Mouse (Mus musculus) stomach, embryonic 14.5 days (tissue): Measurements from ENCODE around the gene Ctrb1. TPM values are rescaled to one million over a fixed set of nuclear protein-coding genes. Genes with fewer than 3 reads are reported as not detected.
A peak's percentile ranks its signal among the peaks of the same experiment; 100 is the strongest.

Experiments used
- ATAC-seq: fragments of 200-750 bp; cut with Nextera tagmentation; 2 replicates; pipeline ENCODE4 v1.8.0; 2017; ENCODE audit warnings: low read depth, moderate TSS enrichment; ENCODE audit not compliant: insufficient number of reproducible peaks, insufficient read depth, low FRiP score
- H3K27ac ChIP-seq: fragments of 300-500 bp; sonication (generic); 2 replicates; pipeline ENCODE4 v1.5.1; 2014; ENCODE audit warnings: mild to moderate bottlenecking, low read length, moderate library complexity, mixed read lengths
- H3K27me3 ChIP-seq: fragments of 300-500 bp; sonication (generic); 2 replicates; pipeline ENCODE4 v1.6.1; 2014; ENCODE audit warnings: low read length, control low read depth, mixed read lengths; ENCODE audit not compliant: control insufficient read depth, insufficient read depth
- H3K36me3 ChIP-seq: fragments of 300-500 bp; sonication (generic); 2 replicates; pipeline ENCODE4 v1.6.1; 2014; ENCODE audit warnings: mild to moderate bottlenecking, control low read depth, low read length, moderate library complexity, mixed read lengths; ENCODE audit not compliant: control insufficient read depth, insufficient read depth
- H3K4me1 ChIP-seq: fragments of 300-500 bp; sonication (generic); 2 replicates; pipeline ENCODE4 v1.6.1; 2014; ENCODE audit warnings: low read length, control low read depth, mixed read lengths; ENCODE audit not compliant: control insufficient read depth, insufficient read depth
- H3K4me2 ChIP-seq: fragments of 300-500 bp; sonication (generic); replicated peaks from 2 replicates; pipeline ENCODE4 v1.6.1; 2014; ENCODE audit warnings: low read depth, low read length, control low read depth
- H3K4me3 ChIP-seq: fragments of 300-500 bp; sonication (generic); 2 replicates; pipeline ENCODE4 v1.5.1; 2014; ENCODE audit warnings: low read depth, low read length, control low read depth
- H3K9ac ChIP-seq: fragments of 300-500 bp; sonication (generic); replicated peaks from 2 replicates; pipeline ENCODE4 v1.6.1; 2014; ENCODE audit warnings: low read depth, mild to moderate bottlenecking, control low read depth, low read length, moderate library complexity, mixed read lengths
- H3K9me3 ChIP-seq: fragments of 300-500 bp; sonication (generic); 2 replicates; pipeline ENCODE4 v1.6.1; 2016; ENCODE audit warnings: low read depth, low read length, control low read depth; ENCODE audit not compliant: control insufficient read depth
- WGBS: fragments of 180-500 bp; shearing (Covaris S2); extraction: QIAGEN DNeasy Blood & Tissue Kit; methylation state at CpG from one replicate; pipeline ENCODE4 v1.1.7; 2014; 5-methylcytosine and 5-hydroxymethylcytosine counted together
- polyA plus RNA-seq: library from polyadenylated mRNA; unstranded; fragments of >200 nt; fragmentation: Nextera tagmentation; extraction: Ambion mirVana; gene quantifications from 2 replicates; pipeline ENCODE4 v1.2.1, GENCODE M21; 2014

Gene Ctrb1
- polyA plus RNA-seq, 1 experiment from 2014 or later = not detected

DNA sequence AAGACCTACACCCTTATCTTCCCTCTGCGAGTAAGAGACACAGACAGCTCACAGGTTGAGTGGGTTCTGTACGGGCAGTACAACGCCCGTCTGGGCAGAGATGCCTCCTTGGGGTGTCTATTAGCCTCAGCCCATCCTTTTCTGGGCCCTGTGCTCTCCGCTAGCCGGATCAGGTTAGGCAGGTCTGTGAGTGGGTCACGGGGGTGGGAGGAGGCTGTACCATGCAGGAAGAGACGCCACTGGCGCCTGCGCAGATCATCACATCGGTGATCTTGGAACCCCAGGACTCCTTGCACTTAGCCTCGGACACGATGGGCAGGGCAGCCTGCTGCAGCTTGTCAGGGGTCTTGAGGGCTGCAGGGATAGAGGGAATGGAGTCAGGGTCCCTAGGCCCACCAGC lies 3.9 kb downstream of the Ctrb1 start:
- Histone ChIP-seq H3K27ac (no peak overlapping the region), H3K4me3 (no peak overlapping the region), H3K9ac (no peak overlapping the region), H3K4me2 (no peak overlapping the region), H3K27me3 (no peaks in the 10 kb centered on the region), H3K36me3 (no peaks in the 10 kb centered on the region), H3K4me1 (no peaks in the 10 kb centered on the region), H3K9me3 (no peaks in the 10 kb centered on the region)
- 78% methylated on average over 13 of the region's 13 CpGs for WGBS
- ATAC-seq = no peak

DNA sequence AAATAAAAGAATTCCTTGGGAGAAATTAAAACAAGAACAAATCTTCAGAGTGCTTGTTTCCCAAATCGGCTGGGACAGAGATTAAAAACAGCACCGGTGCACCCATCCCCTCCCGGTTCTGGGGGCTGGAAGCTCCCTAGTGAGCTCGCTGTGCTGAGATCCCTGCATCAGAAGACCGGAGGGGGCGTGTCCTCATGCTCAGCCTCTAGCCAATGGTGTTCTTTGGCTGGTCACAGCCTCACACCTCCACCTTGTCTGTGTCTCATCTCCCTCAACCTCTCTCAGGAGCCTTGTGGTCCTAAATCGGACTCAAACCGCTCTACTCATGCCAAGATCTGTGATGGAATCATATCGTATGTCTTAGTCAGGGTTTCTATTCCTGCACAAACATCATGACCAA lies 8.3 kb downstream of the Ctrb1 start:
- Histone ChIP-seq H3K4me2 (no peak overlapping the region), H3K36me3 (no peaks in the 10 kb centered on the region), H3K27me3 (no peaks in the 10 kb centered on the region), H3K27ac (no peak overlapping the region), H3K4me1 (no peaks in the 10 kb centered on the region), H3K9me3 (no peaks in the 10 kb centered on the region), H3K4me3 (no peak overlapping the region), H3K9ac (no peak overlapping the region)
- WGBS = 26% methylated on average over 9 of the region's 9 CpGs
- ATAC-seq = no peak

DNA sequence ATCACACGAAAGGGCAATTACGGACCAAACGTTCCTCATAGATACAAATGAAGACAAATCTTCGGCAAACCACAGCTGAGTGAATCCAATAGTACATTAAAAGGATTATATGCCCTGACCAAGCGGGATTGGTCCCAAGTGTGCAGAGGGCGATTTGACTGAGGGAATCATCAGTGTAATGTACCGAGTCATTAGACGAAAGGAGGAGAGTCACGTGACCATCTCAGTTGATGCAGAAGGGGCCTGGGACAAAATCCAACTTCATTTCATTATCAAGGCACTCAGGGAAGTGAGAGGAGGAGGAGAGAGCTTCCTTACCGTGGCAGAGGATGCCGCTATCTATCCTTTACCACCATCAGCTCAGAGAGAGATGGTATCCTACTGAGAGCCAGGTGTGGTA lies 9.7 kb downstream of the Ctrb1 start:
- Histone ChIP-seq H3K4me2 (no peak overlapping the region), H3K9me3 (peaks cover 6% of the 10 kb centered on the region; the same call in 1 of the 2 replicates), H3K4me1 (no peaks in the 10 kb centered on the region), H3K4me3 (no peak overlapping the region), H3K27ac (no peak overlapping the region), H3K27me3 (no peaks in the 10 kb centered on the region), H3K36me3 (no peaks in the 10 kb centered on the region), H3K9ac (no peak overlapping the region)
- no peak for ATAC-seq
- 67% methylated on average over 11 of the region's 11 CpGs for WGBS

DNA sequence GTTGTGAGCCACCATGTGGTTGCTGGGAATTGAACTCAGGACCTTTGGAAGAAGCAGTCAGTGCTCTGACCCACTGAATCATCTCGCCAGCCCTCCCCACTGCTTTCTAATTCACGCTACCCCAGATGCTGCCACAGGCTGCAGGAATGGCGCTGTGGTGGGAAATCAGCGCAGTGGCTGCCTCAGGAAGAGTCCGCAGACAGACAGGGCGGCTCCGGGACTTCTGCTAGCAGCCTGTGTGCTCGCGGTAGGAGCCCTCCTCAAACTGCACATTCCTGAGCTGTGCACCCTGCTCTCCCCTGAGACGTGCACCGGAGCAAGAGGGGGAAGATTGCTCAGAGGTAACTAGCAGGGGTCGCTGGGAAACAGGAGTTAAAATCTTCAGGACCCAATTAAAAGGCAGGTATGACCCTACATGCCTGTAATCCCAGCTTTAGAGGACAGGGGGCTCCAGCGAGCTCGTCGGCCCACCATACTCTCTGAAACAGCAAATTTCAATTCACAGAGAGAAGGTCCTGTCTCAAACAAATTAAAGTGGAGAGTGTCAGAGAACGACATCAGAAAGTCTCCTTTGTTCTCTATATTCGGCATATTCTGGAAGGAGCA lies 10.3 kb downstream of the Ctrb1 start:
- ATAC-seq = no peak
- H3K4me2 ChIP-seq = no peak overlapping the region

DNA sequence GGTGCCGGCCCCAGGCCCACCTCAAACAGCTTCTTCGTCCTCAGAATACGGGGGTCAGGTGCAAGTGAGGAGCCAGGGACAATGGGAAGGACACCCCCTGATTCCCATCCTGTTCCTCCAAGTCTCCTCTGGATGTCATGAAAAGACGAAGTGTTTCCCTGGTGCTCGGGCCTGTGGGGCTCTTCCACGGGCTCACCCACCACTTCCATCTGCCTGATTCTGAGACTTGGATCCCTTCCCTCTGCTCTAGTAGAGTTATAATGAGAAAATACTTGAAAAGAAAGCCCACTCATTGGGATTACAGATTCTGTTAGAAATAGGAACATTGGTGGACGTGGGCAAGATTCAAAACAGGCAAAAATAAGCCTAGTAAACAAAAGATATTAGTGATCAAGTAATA lies 12.0 kb downstream of the Ctrb1 start:
- no peak overlapping the region for H3K4me2 ChIP-seq
- H3K4me3 ChIP-seq = no peak overlapping the region
- 88% methylated on average over 7 of the region's 7 CpGs for WGBS
- H3K9me3 ChIP-seq = peaks cover 6% of the 10 kb centered on the region; the same call in 1 of the 2 replicates
- H3K27ac ChIP-seq = no peak overlapping the region
- H3K9ac ChIP-seq = no peak overlapping the region
- no peak for ATAC-seq
- no peaks in the 10 kb centered on the region for H3K27me3 ChIP-seq
- H3K36me3 ChIP-seq = no peaks in the 10 kb centered on the region
- H3K4me1 ChIP-seq = no peaks in the 10 kb centered on the region

More for the DNA sequence above, 10.3 kb downstream of the Ctrb1 start:
- H3K27me3 ChIP-seq = no peaks in the 10 kb centered on the region
- H3K4me1 ChIP-seq = no peaks in the 10 kb centered on the region
- no peak overlapping the region for H3K27ac ChIP-seq
- no peak overlapping the region for H3K9ac ChIP-seq
- H3K36me3 ChIP-seq = no peaks in the 10 kb centered on the region
- 34% methylated on average over 17 of the region's 17 CpGs for WGBS
- peaks cover 6% of the 10 kb centered on the region; the same call in 1 of the 2 replicates for H3K9me3 ChIP-seq
- H3K4me3 ChIP-seq = no peak overlapping the region

DNA sequence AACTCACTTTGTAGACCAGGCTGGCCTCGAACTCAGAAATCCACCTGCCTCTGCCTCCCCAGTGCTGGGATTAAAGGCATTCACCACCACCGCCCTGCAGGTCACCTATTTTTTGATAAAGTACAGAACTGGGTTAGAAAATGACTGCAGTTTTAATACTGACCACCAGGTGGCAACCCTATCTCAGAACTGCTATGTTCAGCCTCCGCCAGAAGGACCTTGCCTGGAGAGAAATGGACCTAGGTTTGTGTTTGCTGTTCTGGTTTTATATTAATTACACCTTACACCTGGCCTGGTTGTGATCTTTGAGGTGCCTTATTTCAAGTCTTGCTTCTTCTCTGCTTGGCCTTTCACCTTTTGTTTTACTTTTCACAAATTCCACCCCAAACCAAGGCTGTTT lies 12.7 kb downstream of the Ctrb1 start:
- no peaks in the 10 kb centered on the region for H3K36me3 ChIP-seq
- no peaks in the 10 kb centered on the region for H3K27me3 ChIP-seq
- no peak overlapping the region for H3K4me2 ChIP-seq
- no peaks in the 10 kb centered on the region for H3K4me1 ChIP-seq
- peaks cover 6% of the 10 kb centered on the region; the same call in 1 of the 2 replicates for H3K9me3 ChIP-seq
- no peak overlapping the region for H3K27ac ChIP-seq
- no peak overlapping the region for H3K4me3 ChIP-seq
- no peak overlapping the region for H3K9ac ChIP-seq
- 26% methylated on average over 3 of the region's 3 CpGs for WGBS
- ATAC-seq = peak; percentile 47; the same call in 1 of the 2 replicates

DNA sequence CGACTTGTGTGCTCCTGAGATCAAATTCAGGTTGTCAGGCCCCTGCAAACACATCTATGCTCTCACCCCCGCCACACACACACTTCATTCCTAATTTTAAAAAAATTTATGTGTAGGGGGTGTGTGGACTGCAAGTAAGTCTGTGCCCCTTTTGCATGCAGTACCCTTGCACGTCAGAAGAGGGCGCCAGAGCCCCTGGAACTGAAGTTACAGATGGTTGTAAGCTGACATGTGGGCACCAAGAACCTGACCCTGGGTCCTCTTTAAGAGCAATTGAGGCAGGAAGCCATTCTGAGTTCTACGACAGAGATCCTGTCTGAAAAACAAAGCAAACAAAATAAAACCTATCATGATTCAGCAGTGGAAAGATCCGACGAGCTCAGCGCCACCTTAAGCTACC lies 14.6 kb downstream of the Ctrb1 start:
- Histone ChIP-seq H3K36me3 (no peaks in the 10 kb centered on the region), H3K27me3 (no peaks in the 10 kb centered on the region), H3K4me3 (no peak overlapping the region), H3K9me3 (peaks cover 6% of the 10 kb centered on the region; the same call in 1 of the 2 replicates), H3K4me1 (no peaks in the 10 kb centered on the region), H3K4me2 (no peak overlapping the region), H3K27ac (no peak overlapping the region), H3K9ac (no peak overlapping the region)
- 75% methylated on average over 8 of the region's 8 CpGs for WGBS
- no peak for ATAC-seq

DNA sequence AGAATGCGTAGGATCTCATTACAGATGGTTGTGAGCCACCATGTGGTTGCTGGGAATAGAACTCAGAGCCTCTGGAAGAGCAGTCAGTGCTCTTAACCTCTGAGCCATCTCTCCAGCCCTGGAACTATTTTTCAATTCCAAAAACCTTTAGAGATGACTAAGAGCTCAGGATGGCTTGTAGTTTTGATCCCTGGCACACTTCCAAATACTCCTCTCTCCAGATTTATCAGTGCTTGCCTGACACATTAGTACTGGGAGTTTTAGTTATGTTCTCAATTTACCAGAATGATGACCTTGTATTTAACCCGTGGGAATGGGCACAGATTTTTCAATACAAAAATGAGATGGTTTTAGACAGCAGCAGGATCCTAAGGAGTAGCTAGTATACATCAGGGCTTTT lies 24.1 kb downstream of the Ctrb1 start:
- Histone ChIP-seq H3K4me1 (no peaks in the 10 kb centered on the region), H3K4me3 (no peak overlapping the region), H3K9me3 (no peaks in the 10 kb centered on the region), H3K9ac (no peak overlapping the region), H3K36me3 (peaks cover 17% of the 10 kb centered on the region), H3K4me2 (no peak overlapping the region), H3K27ac (no peak overlapping the region), H3K27me3 (no peaks in the 10 kb centered on the region)
- WGBS = 78% methylated on average over 2 of the region's 2 CpGs
- no peak for ATAC-seq

DNA sequence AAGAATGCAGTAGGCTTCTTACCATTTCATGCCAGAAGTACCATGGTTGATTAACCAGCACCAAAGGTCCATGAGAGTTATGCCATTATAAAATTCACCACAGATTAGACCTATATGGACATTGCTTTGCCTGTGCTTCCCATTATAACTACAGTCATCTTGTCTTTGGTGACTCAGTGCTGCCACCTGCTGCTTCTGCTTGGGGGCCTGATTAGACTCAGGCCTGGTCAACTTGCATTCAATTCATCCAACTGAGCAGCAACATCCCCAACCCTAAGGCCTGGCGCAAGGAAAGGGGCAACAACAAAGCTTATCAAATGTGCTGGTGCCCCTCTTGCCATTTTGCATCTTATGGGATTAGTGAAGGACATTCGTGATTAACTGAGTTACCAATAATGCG lies 28.3 kb downstream of the Ctrb1 start:
- no peak for ATAC-seq
- Histone ChIP-seq H3K9me3 (no peaks in the 10 kb centered on the region), H3K27ac (no peak overlapping the region), H3K36me3 (peaks cover 9% of the 10 kb centered on the region; the same call in 1 of the 2 replicates), H3K4me1 (no peaks in the 10 kb centered on the region), H3K9ac (no peak overlapping the region), H3K27me3 (no peaks in the 10 kb centered on the region), H3K4me2 (no peak overlapping the region), H3K4me3 (no peak overlapping the region)
- 81% methylated on average over 3 of the region's 3 CpGs for WGBS
